Mouse (Mus musculus) CH12F3 (cell line): ENCODE data around the gene Kpna6.

ENCODE experiments used
- in situ Hi-C: fragments of 300-500 bp; cut with MboI; formaldehyde crosslinking; loops from 2 replicates; pipeline ENCODE4 v1.14.3; 2020; ENCODE audit warnings: low sequenced_read_pairs

The Kpna6 gene

GRCm38 (mm10) chr4:129672083-129672877 lies at the start of gene Kpna6:
TSS of gene Kpna6 (minus strand) at chr4:129672767.
- in situ Hi-C loops: no loop called here

GRCm38 (mm10) chr4:129716310-129716709 lies 43.7 kb upstream of the Kpna6 start:
- in situ Hi-C loops: loop anchor here (25.0 kb wide), 1 partner anchor 371 kb away; no protein-coding TSS in a partner anchor

GRCm38 (mm10) chr4:129709486-129710129 lies 37.0 kb upstream of the Kpna6 start:
- in situ Hi-C loops: loop anchor here (10.0 to 25.0 kb wide), 2 partner anchors 215 to 378 kb away; partner anchors contain the start of gene Spocd1

- in situ Hi-C loops: loop anchor here (10.0 to 25.0 kb wide), 2 partner anchors 218 to 381 kb away; partner anchors contain the start of gene Spocd1
Measured at GRCm38 (mm10) chr4:129706750-129707149, 34.2 kb upstream of the Kpna6 start.

- in situ Hi-C loops: loop anchor here (10.0 to 25.0 kb wide), 2 partner anchors 222 to 385 kb away; partner anchors contain the start of gene Spocd1
Measured at GRCm38 (mm10) chr4:129702454-129702853, 29.9 kb upstream of the Kpna6 start.

GRCm38 (mm10) chr4:129701503-129702377 lies 29.2 kb upstream of the Kpna6 start:
- in situ Hi-C loops: loop anchor here (10.0 to 25.0 kb wide), 2 partner anchors 223 to 386 kb away; partner anchors contain the start of gene Spocd1

- in situ Hi-C loops: loop anchor here (10.0 to 25.0 kb wide), 2 partner anchors 224 to 387 kb away; partner anchors contain the start of gene Spocd1
Measured at GRCm38 (mm10) chr4:129700661-129701060, 28.1 kb upstream of the Kpna6 start.

- in situ Hi-C loops: loop anchor here (10.0 to 25.0 kb wide), 2 partner anchors 225 to 387 kb away; partner anchors contain the start of gene Spocd1
Measured at GRCm38 (mm10) chr4:129700216-129700615, 27.6 kb upstream of the Kpna6 start.

GRCm38 (mm10) chr4:129697191-129697590 lies 24.6 kb upstream of the Kpna6 start:
- in situ Hi-C loops: no loop called here

- in situ Hi-C loops: no loop called here
Measured at GRCm38 (mm10) chr4:129696158-129696985, 23.8 kb upstream of the Kpna6 start, which contains the start of gene Tmem39b. TSS of gene Tmem39b (minus strand) at chr4:129696838.

- in situ Hi-C loops: no loop called here
Measured at GRCm38 (mm10) chr4:129695815-129696157, 23.2 kb upstream of the Kpna6 start.

- in situ Hi-C loops: no loop called here
Measured at GRCm38 (mm10) chr4:129684531-129684930, 12.0 kb upstream of the Kpna6 start.

GRCm38 (mm10) chr4:129683901-129684493 lies 11.4 kb upstream of the Kpna6 start:
- in situ Hi-C loops: no loop called here

- in situ Hi-C loops: no loop called here
Measured at GRCm38 (mm10) chr4:129681837-129682236, 9.3 kb upstream of the Kpna6 start.

GRCm38 (mm10) chr4:129672878-129673449 lies 397 bp upstream of the Kpna6 start:
- in situ Hi-C loops: no loop called here

- in situ Hi-C loops: no loop called here
Measured at GRCm38 (mm10) chr4:129671491-129672082, 980 bp downstream of the Kpna6 start.

GRCm38 (mm10) chr4:129662255-129662813 lies 10.2 kb downstream of the Kpna6 start:
- in situ Hi-C loops: no loop called here

GRCm38 (mm10) chr4:129661584-129661983 lies 11.0 kb downstream of the Kpna6 start:
- in situ Hi-C loops: no loop called here
